Mouse (Mus musculus): Measurements from ENCODE around the gene Alox8.

DNA sequence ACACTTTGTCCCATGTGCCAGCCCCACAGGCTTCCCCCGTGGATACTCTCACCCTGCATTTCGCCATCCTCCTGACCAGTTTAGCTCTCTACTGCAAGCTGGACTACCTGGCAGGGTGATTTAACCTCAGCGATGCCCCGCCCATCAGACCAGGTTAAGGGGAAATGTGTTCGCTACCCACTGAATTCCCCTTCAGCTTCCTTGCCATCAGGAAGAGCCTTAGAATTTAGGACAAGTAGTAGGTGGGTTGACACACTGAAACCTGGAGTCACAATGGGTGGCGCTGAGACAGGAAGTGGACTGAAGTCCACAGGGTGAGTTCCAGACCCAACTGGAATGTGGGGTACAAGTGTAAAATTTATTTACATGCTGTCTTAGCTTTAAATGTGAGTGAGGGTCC, at the start of gene Alox8:
- TF ChIP-seq CTCF (IDR thresholded peaks at IDR 0.05; ENCODE audit: extremely low read depth, insufficient read depth, insufficient read length, insufficient replicate concordance) (no peak), POLR2A (IDR thresholded peaks at IDR 0.05; ENCODE audit: low read depth, low read length) (no peak)

Data from spleen, adult 2 months (tissue).